Mouse (Mus musculus) adrenal gland, postnatal 36 days (tissue): Measurements from ENCODE around the gene Olfr507. TPM values are rescaled to one million over a fixed set of nuclear protein-coding genes. Genes with fewer than 3 reads are reported as not detected.
"Not testable (repeated sequence)": the region's sequence is repeated elsewhere in the genome, so short reads cannot be mapped to it uniquely, and the experiment has no call there.

ENCODE experiments used
- DNase-seq, 2 experiments: peaks; one replicate each; pipeline ENCODE4 v3.0.0; 2021; ENCODE audit warnings: mixed read lengths in 1 of 2
- long read RNA-seq, 2 experiments: library from polyadenylated mRNA; stranded (forward); transcript quantifications; one replicate each; pipeline ENCODE4 v2.0.0; 2021; ENCODE audit warnings: borderline sequencing depth in 2 of 2
- total RNA-seq, 2 experiments: library from RNA; stranded (reverse); gene quantifications; 2 replicates each; pipeline ENCODE4 v1.2.3; 2021

The Olfr507 gene
- total RNA-seq, result not detected
- long read RNA-seq, experiment 1, result 0 reads
- long read RNA-seq, experiment 2, result 0 reads

DNA sequence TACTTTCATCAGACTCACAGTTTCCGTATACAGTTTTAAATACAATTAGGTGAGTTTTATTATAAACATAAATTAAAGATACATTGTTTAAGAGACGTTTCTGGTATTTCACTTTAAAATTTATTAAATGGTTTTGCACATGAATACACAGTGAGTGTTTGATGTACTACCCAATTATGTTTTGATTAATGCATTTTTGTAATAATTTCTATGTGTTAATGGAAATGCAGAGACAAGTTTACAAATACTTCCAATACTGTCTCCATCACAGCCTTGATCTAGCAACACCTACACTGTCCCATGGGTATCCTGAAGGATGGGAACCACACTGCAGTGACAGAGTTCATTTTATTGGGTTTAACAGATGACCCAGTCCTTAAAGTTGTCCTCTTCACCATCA, at the start of gene Olfr507:
Olfr507 (plus strand) TSS at position 301 of the 400 bp plus-strand sequence.
- DNase-seq, result no peak

GRCm38 (mm10) chr7:108589797-108590196, 31.8 kb upstream of the Olfr507 start:
- DNase-seq, result no peak

DNA sequence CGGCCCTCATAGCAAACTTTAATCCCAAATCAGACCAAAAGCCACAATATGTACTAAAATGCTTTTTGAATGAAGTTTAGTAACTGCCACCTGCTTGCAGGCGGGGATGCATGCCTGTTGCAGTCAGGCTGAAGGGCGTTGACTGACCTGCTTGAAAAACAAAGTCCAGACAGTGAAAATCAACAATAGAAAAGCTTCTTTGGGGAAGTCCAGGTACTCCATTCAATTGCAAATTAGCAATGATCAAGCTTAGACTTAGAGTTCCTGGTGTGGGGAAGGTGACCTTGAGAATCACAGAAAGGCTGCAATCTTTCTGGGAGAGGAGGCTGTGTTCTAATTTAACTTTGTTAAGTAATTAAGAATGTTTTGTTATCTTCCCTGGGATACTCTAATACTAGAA, 19.7 kb upstream of the Olfr507 start:
- DNase-seq, result not testable (repeated sequence)

- DNase-seq, result no peak
Observed at GRCm38 (mm10) chr7:108610487-108610886, 11.1 kb upstream of the Olfr507 start, which contains the start of gene Olfr506. Olfr506 (plus strand) TSS chr7:108610787.

DNA sequence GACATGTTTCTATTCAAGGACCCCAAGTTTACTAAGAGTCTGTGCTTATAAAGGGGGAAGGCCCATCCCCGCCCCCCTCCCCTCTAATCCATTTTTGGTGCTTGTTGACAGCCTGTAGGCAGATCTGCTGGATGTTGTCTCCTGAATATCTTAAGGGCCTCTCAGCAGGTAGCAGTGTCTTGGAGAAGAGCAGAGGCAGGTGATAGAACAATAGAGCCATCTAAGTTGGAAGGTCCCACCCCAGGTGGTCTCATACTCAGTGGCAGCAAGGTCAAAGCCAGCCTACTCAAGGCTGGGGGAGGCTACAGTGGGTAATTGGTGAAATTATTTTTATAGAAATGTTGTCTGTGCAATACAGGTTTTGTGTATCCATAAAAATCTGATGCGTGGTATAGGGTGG, 7.5 kb upstream of the Olfr507 start:
- no peak for DNase-seq

DNA sequence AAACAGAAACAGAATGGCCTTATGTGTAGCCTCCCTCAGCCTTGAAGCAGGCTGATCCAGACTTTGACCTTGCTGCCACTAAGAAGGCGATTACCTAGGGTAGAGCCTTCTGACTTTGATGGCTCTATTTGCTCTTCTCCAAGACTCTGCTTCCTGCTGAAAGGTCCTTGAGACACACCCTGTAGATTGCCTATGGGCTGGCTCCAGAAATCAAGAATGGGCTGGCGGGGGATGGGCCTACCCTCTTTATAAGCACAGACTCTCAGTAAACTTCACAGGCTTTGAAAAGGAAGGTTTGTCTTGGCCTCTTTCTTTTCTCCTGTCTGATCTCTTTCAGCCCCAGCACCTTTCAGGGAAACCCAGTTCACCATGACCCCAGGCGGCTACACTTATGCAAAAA, 4.8 kb upstream of the Olfr507 start:
- DNase-seq, result not testable (repeated sequence)

- DNase-seq, result no peak
Observed at GRCm38 (mm10) chr7:108629694-108630093, 8.1 kb downstream of the Olfr507 start, which contains the start of gene Olfr508. Olfr508 (plus strand) TSS chr7:108629994.

- DNase-seq, result no peak
Observed at GRCm38 (mm10) chr7:108651806-108652205, 30.2 kb downstream of the Olfr507 start, which contains the start of gene Olfr509. Olfr509 (minus strand) TSS chr7:108651906.

DNA sequence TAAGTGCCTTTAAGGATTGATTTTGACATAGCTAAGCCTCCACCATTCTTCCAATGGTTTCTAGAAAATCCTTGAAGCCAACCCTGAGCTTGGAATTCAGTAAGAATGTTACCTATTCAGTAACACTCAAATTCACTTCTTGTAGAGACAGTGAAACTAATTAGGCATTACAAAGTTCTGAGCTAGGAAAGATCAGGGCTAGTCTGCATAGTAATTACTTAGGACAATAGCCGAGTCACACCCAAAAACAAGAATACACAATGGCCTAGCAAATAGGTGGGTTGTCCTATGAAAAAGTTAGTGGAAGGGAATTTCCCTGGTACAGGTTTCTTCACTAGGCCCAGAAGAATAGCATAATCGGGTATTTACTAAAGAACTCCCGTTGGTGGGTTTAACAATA, 40.8 kb downstream of the Olfr507 start:
- no peak for DNase-seq

DNA sequence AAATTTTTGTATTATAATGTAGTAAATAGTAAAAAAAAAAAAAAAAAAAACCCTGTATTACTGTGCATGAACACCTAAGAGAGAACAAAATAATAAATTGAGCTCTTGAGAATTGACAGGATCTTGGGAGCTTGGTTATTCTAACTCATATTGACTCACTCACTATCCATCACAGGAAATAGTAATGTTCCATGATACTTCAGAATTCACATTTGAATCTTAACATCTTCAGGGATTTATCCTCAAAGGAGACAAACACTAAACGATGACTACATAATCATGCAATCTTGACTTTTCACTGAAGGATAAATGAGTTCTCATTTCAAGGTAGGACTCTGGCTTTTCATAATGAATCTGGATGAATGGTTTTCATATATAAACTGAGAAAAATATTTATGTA, 44.5 kb downstream of the Olfr507 start, which contains the start of gene Olfr510:
Olfr510 (plus strand) TSS at position 301 of the 400 bp plus-strand sequence.
- no peak for DNase-seq

DNA sequence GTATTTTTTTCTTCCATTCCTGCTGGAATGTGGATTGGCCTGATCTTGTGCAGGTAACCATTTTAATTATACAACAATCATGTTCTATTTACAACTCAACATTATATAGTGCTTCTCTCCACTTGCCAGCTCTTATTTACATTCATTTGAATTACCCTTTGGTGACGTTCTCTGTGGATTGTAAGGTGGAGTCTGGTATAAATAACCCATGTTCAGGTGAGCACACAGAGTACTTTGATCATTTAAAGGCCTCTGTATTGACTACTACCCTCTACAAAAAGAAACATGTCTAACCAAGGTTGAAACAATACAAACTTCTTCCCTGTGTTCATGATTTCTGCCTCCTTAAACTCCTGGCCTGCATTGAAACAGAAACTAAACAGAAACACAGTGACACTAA, 49.4 kb downstream of the Olfr507 start:
- no peak for DNase-seq

Other genes starting within 250 kb of the Olfr507 start
- gene Olfr495, start 228.6 kb upstream of the Olfr507 start, total RNA-seq, result not detected
- not detected for gene Olfr497, start 201.4 kb upstream of the Olfr507 start, total RNA-seq
- gene Olfr498, start 156.5 kb upstream of the Olfr507 start, total RNA-seq, result not detected
- gene Olfr502, start 96.7 kb upstream of the Olfr507 start, total RNA-seq, result not detected
- gene Olfr503, start 77.3 kb upstream of the Olfr507 start, total RNA-seq, result not detected
- gene Olfr504, start 56.0 kb upstream of the Olfr507 start, total RNA-seq, result not detected
- not detected for gene Olfr506, start 11.0 kb upstream of the Olfr507 start, total RNA-seq
- gene Olfr508, start 8.2 kb downstream of the Olfr507 start, total RNA-seq, result not detected
- not detected for gene Olfr509, start 30.1 kb downstream of the Olfr507 start, total RNA-seq
- gene Olfr510, start 44.6 kb downstream of the Olfr507 start, total RNA-seq, result not detected
- gene Olfr512, start 91.5 kb downstream of the Olfr507 start, total RNA-seq, result not detected
- not detected for gene Olfr513, start 129.2 kb downstream of the Olfr507 start, total RNA-seq
- gene Olfr514, start 204.2 kb downstream of the Olfr507 start, total RNA-seq, result not detected
- not detected for gene Olfr516, start 228.7 kb downstream of the Olfr507 start, total RNA-seq